Mouse (Mus musculus) testis, adult 2 months (tissue): ENCODE results near the gene Notch1.

Experiments used
- CTCF ChIP-seq: fragments of 200-500 bp; IDR thresholded peaks from 2 replicates; pipeline ENCODE4 v1.5.1; 2012; ENCODE audit warnings: low read depth, mild to moderate bottlenecking, inconsistent platforms, low read length, moderate library complexity; ENCODE audit not compliant: control insufficient read depth, insufficient read depth, insufficient replicate concordance
- POLR2A ChIP-seq: fragments of 200-500 bp; IDR thresholded peaks from 2 replicates; pipeline ENCODE4 v1.6.1; 2012; ENCODE audit warnings: low read depth, mild to moderate bottlenecking, inconsistent platforms, low read length, moderate library complexity; ENCODE audit not compliant: control insufficient read depth

GRCm38 (mm10) chr2:26494991-26495390 is 21.5 kb downstream of the Notch1 start:
- no peak for TF ChIP-seq CTCF
- no peak for TF ChIP-seq POLR2A
